22 mouse cellular contexts compared by ENCODE assay signal in genomic region chr16:37565117-37565516, GRCm38 (mm10). TPM values are rescaled to one million over a fixed set of nuclear protein-coding genes. Genes with fewer than 3 reads are reported as not detected.
DNase-seq lines count a peak whose midpoint lies in the region; ATAC-seq and TF ChIP-seq lines count a peak whose summit lies in the region.
"Had no signal": no experiment of that assay in that cellular context is flagged by ENCODE, and none has a peak within 500 bp of the region (broad histone marks: within the 10 kb centered on the region; RNA-seq: fewer than 3 reads in every experiment).

No protein-coding gene starts in this region.

- 32% methylated on average over 1 of the region's 1 CpGs for WGBS in heart, embryonic 15.5 days
- 18% methylated on average over 1 of the region's 1 CpGs for WGBS in heart, embryonic 10.5 days
- WGBS in liver, embryonic 14.5 days (ENCODE audit: insufficient replicate concordance): 0% methylated on average over 1 of the region's 1 CpGs
- WGBS in embryonic facial prominence, embryonic 10.5 days: 96% methylated on average over 1 of the region's 1 CpGs

- peak; percentile 24 for DNase-seq in heart, adult 11 months
- no peak for DNase-seq in heart, postnatal 14 days
- no peak for DNase-seq in heart, embryonic 10.5 days (ENCODE audit: low spot score)
- DNase-seq in MEL (ENCODE audit: low read depth, low spot score): no peak
- DNase-seq in liver, embryonic 14.5 days (ENCODE audit: low read depth in 3 of 3, low spot score in 3 of 3): no peak
- no peak for DNase-seq in adrenal gland, postnatal 25 days
- DNase-seq in embryonic facial prominence, embryonic 10.5 days (ENCODE audit: low spot score): no peak
- DNase-seq: adrenal gland, postnatal 14 days; cerebellum, adult 18-20 months; cerebellum, adult 9-11 months; embryo, embryonic 11 days; forebrain, postnatal 0 days; gastrocnemius, postnatal 14 days; heart, postnatal 36 days had no signal

- TF ChIP-seq CTCF in MEL (IDR thresholded peaks at IDR 0.05 in 2 of 3, conservative IDR thresholded peaks at IDR 0.05 in 1 of 3; ENCODE audit: control insufficient read depth in 1 of 3, insufficient read depth in 1 of 3, low read depth in 2 of 3, low read length in 3 of 3, poor library complexity in 1 of 3, severe bottlenecking in 1 of 3): no peak
- TF ChIP-seq CTCF in liver, embryonic 14.5 days (IDR thresholded peaks at IDR 0.05; ENCODE audit: low read depth): no peak

- no peak for TF ChIP-seq RAD21 in MEL (IDR thresholded peaks at IDR 0.05; ENCODE audit: low read depth, low read length)

- H3K27ac ChIP-seq in heart, embryonic 15.5 days: 0 out of 2 replicates have a peak overlapping the region, but pooled peaks have one; percentile 30
- H3K27ac ChIP-seq in heart, embryonic 10.5 days: no peak overlapping the region
- no peak overlapping the region for H3K27ac ChIP-seq in MEL (ENCODE audit: control insufficient read depth, low read depth, low read length)
- H3K27ac ChIP-seq in liver, embryonic 14.5 days: no peak overlapping the region
- H3K27ac ChIP-seq in embryonic facial prominence, embryonic 10.5 days (replicated peaks): no peak overlapping the region
- H3K27ac ChIP-seq: embryonic facial prominence, embryonic 12.5 days; hindbrain, embryonic 15.5 days had no signal

- no peak for TF ChIP-seq POLR2A in MEL (IDR thresholded peaks at IDR 0.05; ENCODE audit: control insufficient read depth in 1 of 2, insufficient read depth in 1 of 2, low read depth in 1 of 2, low read length in 2 of 2, poor library complexity in 1 of 2)

- H3K9me3 ChIP-seq in heart, embryonic 15.5 days (replicated peaks): no peaks in the 10 kb centered on the region
- no peaks in the 10 kb centered on the region for H3K9me3 ChIP-seq in heart, embryonic 10.5 days
- no peaks in the 10 kb centered on the region for H3K9me3 ChIP-seq in MEL (replicated peaks; ENCODE audit: insufficient read depth, low read length)
- H3K9me3 ChIP-seq in liver, embryonic 14.5 days (ENCODE audit: control insufficient read depth, low read length): no peaks in the 10 kb centered on the region
- H3K9me3 ChIP-seq in embryonic facial prominence, embryonic 10.5 days: no peaks in the 10 kb centered on the region
- H3K9me3 ChIP-seq: embryonic facial prominence, embryonic 12.5 days; hindbrain, embryonic 15.5 days had no signal

- no peaks in the 10 kb centered on the region for H3K79me2 ChIP-seq in MEL (ENCODE audit: control insufficient read depth, insufficient read depth, low read length, poor library complexity)

- H3K27me3 ChIP-seq in heart, embryonic 15.5 days: no peaks in the 10 kb centered on the region
- no peaks in the 10 kb centered on the region for H3K27me3 ChIP-seq in heart, embryonic 10.5 days (ENCODE audit: insufficient read depth, poor library complexity, severe bottlenecking)
- H3K27me3 ChIP-seq in MEL (ENCODE audit: control insufficient read depth in 1 of 2, insufficient read depth in 2 of 2, low read length in 2 of 2): no peaks in the 10 kb centered on the region
- H3K27me3 ChIP-seq in liver, embryonic 14.5 days (ENCODE audit: control insufficient read depth, insufficient read depth, low read length): no peaks in the 10 kb centered on the region
- H3K27me3 ChIP-seq in embryonic facial prominence, embryonic 10.5 days (replicated peaks; ENCODE audit: low read depth, poor library complexity, severe bottlenecking): no peaks in the 10 kb centered on the region
- H3K27me3 ChIP-seq: embryonic facial prominence, embryonic 12.5 days; hindbrain, embryonic 15.5 days; Patski had no signal

- peak in 1 of 2 experiments; percentile 33; a peak in 1 of 4 replicates for TF ChIP-seq EP300 in MEL (IDR thresholded peaks at IDR 0.05; ENCODE audit: low read depth in 1 of 2, low read length in 2 of 2)
- TF ChIP-seq EP300 in liver, embryonic 14.5 days (IDR thresholded peaks at IDR 0.05; ENCODE audit: low read depth): 0 out of 2 replicates have a peak, but pooled peaks have one; percentile 23

- H3K4me1 ChIP-seq in heart, embryonic 15.5 days (replicated peaks): 0 out of 2 replicates have a peak, but pooled peaks cover 2% of the 10 kb centered on the region
- peaks cover 12% of the 10 kb centered on the region for H3K4me1 ChIP-seq in heart, embryonic 10.5 days
- no peaks in the 10 kb centered on the region for H3K4me1 ChIP-seq in MEL (ENCODE audit: control insufficient read depth in 1 of 2, insufficient read depth in 2 of 2, low read length in 2 of 2)
- H3K4me1 ChIP-seq in liver, embryonic 14.5 days (replicated peaks; ENCODE audit: control insufficient read depth in 2 of 2, insufficient read depth in 2 of 2, low read length in 1 of 2): 0 out of 4 replicates have a peak, but pooled peaks cover 2 to 3% of the 10 kb centered on the region in 2 experiments
- 0 out of 2 replicates have a peak, but pooled peaks cover 2% of the 10 kb centered on the region for H3K4me1 ChIP-seq in embryonic facial prominence, embryonic 10.5 days
- H3K4me1 ChIP-seq: hindbrain, embryonic 15.5 days had no signal

- no peak for ATAC-seq in heart, embryonic 15.5 days (replicated peaks; ENCODE audit: insufficient number of reproducible peaks, insufficient read depth, low FRiP score, low read depth)
- 0 out of 2 replicates have a peak, but pooled peaks have one; percentile 50 for ATAC-seq in liver, embryonic 14.5 days (ENCODE audit: insufficient read depth)
- ATAC-seq: activated CD4-positive, CD25-positive, alpha-beta regulatory T cell, adult 4 months; intestine, embryonic 16.5 days; Patski had no signal

- H3K4me2 ChIP-seq in heart, embryonic 15.5 days: no peak overlapping the region
- H3K4me2 ChIP-seq in liver, embryonic 14.5 days (ENCODE audit: low read depth): no peak overlapping the region
- H3K4me2 ChIP-seq: embryonic facial prominence, embryonic 12.5 days; hindbrain, embryonic 15.5 days had no signal

- intact Hi-C loops in heart, postnatal 14 days (cut with DNase I): no loop called here

- no peak overlapping the region for H3K4me3 ChIP-seq in heart, embryonic 15.5 days
- H3K4me3 ChIP-seq in heart, embryonic 10.5 days: no peak overlapping the region
- no peak overlapping the region for H3K4me3 ChIP-seq in MEL (ENCODE audit: control insufficient read depth in 1 of 2, insufficient read depth in 1 of 2, low read depth in 2 of 2, low read length in 2 of 2)
- H3K4me3 ChIP-seq in liver, embryonic 14.5 days (ENCODE audit: insufficient read depth in 1 of 2, low read depth in 2 of 2, low read length in 2 of 2): no peak overlapping the region
- H3K4me3 ChIP-seq in embryonic facial prominence, embryonic 10.5 days: no peak overlapping the region
- H3K4me3 ChIP-seq: embryonic facial prominence, embryonic 12.5 days; hindbrain, embryonic 15.5 days had no signal

- 0 out of 2 replicates have a peak, but pooled peaks cover 4% of the 10 kb centered on the region for H3K36me3 ChIP-seq in heart, embryonic 15.5 days
- H3K36me3 ChIP-seq in heart, embryonic 10.5 days: peaks cover 12% of the 10 kb centered on the region; the same call in 1 of the 2 replicates
- H3K36me3 ChIP-seq in MEL (ENCODE audit: control insufficient read depth in 1 of 2, insufficient read depth in 2 of 2, low read length in 2 of 2): peaks cover 0 to 4% of the 10 kb centered on the region in 2 experiments; a peak in 3 of 4 replicates
- H3K36me3 ChIP-seq in liver, embryonic 14.5 days (replicated peaks; ENCODE audit: control insufficient read depth, insufficient read depth, low read depth): no peaks in the 10 kb centered on the region; the same call in 1 of the 2 replicates
- H3K36me3 ChIP-seq in embryonic facial prominence, embryonic 10.5 days (replicated peaks): peaks cover 15% of the 10 kb centered on the region; the same call in 1 of the 2 replicates
- H3K36me3 ChIP-seq: hindbrain, embryonic 15.5 days had no signal

- no peak overlapping the region for H3K9ac ChIP-seq in heart, embryonic 15.5 days
- H3K9ac ChIP-seq in MEL (ENCODE audit: control insufficient read depth, low read depth, low read length, poor library complexity, severe bottlenecking): no peak overlapping the region
- no peak overlapping the region for H3K9ac ChIP-seq in liver, embryonic 14.5 days (replicated peaks)
- H3K9ac ChIP-seq: embryonic facial prominence, embryonic 12.5 days; forebrain, postnatal 0 days; hindbrain, embryonic 15.5 days had no signal

RNA-seq across cellular contexts. Expression of gene Hgd, which starts 14.8 kb away (rescaled TPM):
- total RNA-seq in heart, postnatal 14 days (2021): under 1 TPM in 1 of 2 experiments, not detected in 1; 0.12 TPM
- 0.21 and 0.30 TPM in 2 replicates for polyA plus RNA-seq in heart, embryonic 15.5 days (2015; fragmentation: Nextera tagmentation; extraction: Ambion mirVana)
- polyA plus RNA-seq in heart, embryonic 10.5 days (2016; fragmentation: Nextera tagmentation; extraction: Ambion mirVana): 0.27 and 1.9 TPM in 2 replicates
- not detected in 2 replicates for total RNA-seq in MEL (2012; rRNA removed)
- not detected for polyA plus RNA-seq in MEL (2012; ENCODE audit: insufficient read depth in 1 of 2, insufficient read length in 2 of 2, low read depth in 1 of 2, low replicate concordance in 2 of 2, missing spikeins in 1 of 2)
- 20.3 and 21.3 TPM in 2 replicates for polyA plus RNA-seq in liver, embryonic 14.5 days (2012; rRNA removed)
- polyA plus RNA-seq in liver, embryonic 14.5 days (2014; fragmentation: Nextera tagmentation; extraction: Ambion mirVana): 32.7 and 34.6 TPM in 2 replicates
- 7.7 TPM in 1 of 2 replicates, not detected in the other for total RNA-seq in adrenal gland, postnatal 25 days (2021)
- polyA plus RNA-seq in embryonic facial prominence, embryonic 10.5 days (2016; fragmentation: Nextera tagmentation; extraction: Ambion mirVana): 0.09 and 0.16 TPM in 2 replicates
- total RNA-seq: common myeloid progenitor, adult 5-6 weeks; forebrain, postnatal 0 days; gastrocnemius, postnatal 14 days had no signal
- polyA plus RNA-seq: activated CD4-positive, CD25-positive, alpha-beta regulatory T cell, adult 4 months; forebrain, postnatal 0 days; hindbrain, embryonic 11.5 days had no signal

RNA-seq across cellular contexts. Expression of gene Rabl3, which starts 25.4 kb away (rescaled TPM):
- 1 to 10 TPM; 7.6 to 8.6 TPM for total RNA-seq in heart, postnatal 14 days (2021)
- polyA plus RNA-seq in heart, embryonic 15.5 days (2015; fragmentation: Nextera tagmentation; extraction: Ambion mirVana): 19.1 and 21.8 TPM in 2 replicates
- polyA plus RNA-seq in heart, embryonic 10.5 days (2016; fragmentation: Nextera tagmentation; extraction: Ambion mirVana): 39.8 and 40.5 TPM in 2 replicates
- total RNA-seq in MEL (2012; rRNA removed): 7.3 and 8.5 TPM in 2 replicates
- polyA plus RNA-seq in MEL (2012; ENCODE audit: insufficient read depth in 1 of 2, insufficient read length in 2 of 2, low read depth in 1 of 2, low replicate concordance in 2 of 2, missing spikeins in 1 of 2): 10 to 100 TPM in 1 of 2 experiments, not detected in 1; 13.5 TPM
- polyA plus RNA-seq in liver, embryonic 14.5 days (2012; rRNA removed): 3.8 TPM in 2 replicates
- polyA plus RNA-seq in liver, embryonic 14.5 days (2014; fragmentation: Nextera tagmentation; extraction: Ambion mirVana): 14.0 and 15.4 TPM in 2 replicates
- 11.4 and 12.3 TPM in 2 replicates for total RNA-seq in adrenal gland, postnatal 25 days (2021)
- 34.5 and 36.2 TPM in 2 replicates for polyA plus RNA-seq in embryonic facial prominence, embryonic 10.5 days (2016; fragmentation: Nextera tagmentation; extraction: Ambion mirVana)

RNA-seq across cellular contexts. Expression of gene Gtf2e1, which starts 25.5 kb away (rescaled TPM):
- 1 to 10 TPM; 6.8 to 7.5 TPM for total RNA-seq in heart, postnatal 14 days (2021)
- polyA plus RNA-seq in heart, embryonic 15.5 days (2015; fragmentation: Nextera tagmentation; extraction: Ambion mirVana): 17.8 and 18.9 TPM in 2 replicates
- 35.3 and 38.5 TPM in 2 replicates for polyA plus RNA-seq in heart, embryonic 10.5 days (2016; fragmentation: Nextera tagmentation; extraction: Ambion mirVana)
- total RNA-seq in MEL (2012; rRNA removed): 34.4 and 37.9 TPM in 2 replicates
- polyA plus RNA-seq in MEL (2012; ENCODE audit: insufficient read depth in 1 of 2, insufficient read length in 2 of 2, low read depth in 1 of 2, low replicate concordance in 2 of 2, missing spikeins in 1 of 2): 10 to 100 TPM in 1 of 2 experiments, not detected in 1; 29.3 TPM
- 4.3 and 6.6 TPM in 2 replicates for polyA plus RNA-seq in liver, embryonic 14.5 days (2012; rRNA removed)
- polyA plus RNA-seq in liver, embryonic 14.5 days (2014; fragmentation: Nextera tagmentation; extraction: Ambion mirVana): 8.6 and 9.7 TPM in 2 replicates
- total RNA-seq in adrenal gland, postnatal 25 days (2021): 14.5 and 18.9 TPM in 2 replicates
- polyA plus RNA-seq in embryonic facial prominence, embryonic 10.5 days (2016; fragmentation: Nextera tagmentation; extraction: Ambion mirVana): 44.9 and 49.6 TPM in 2 replicates
